Comparison of ENCODE assay signal across 10 mouse cellular contexts in genomic region chr1:91077456-91077855, GRCm38 (mm10).
A peak's percentile ranks its signal among the peaks of the same experiment; 100 is the strongest.
DNase-seq lines count a peak whose midpoint lies in the region; ATAC-seq and TF ChIP-seq lines count a peak whose summit lies in the region.
"Had no signal": no experiment of that assay in that cellular context is flagged by ENCODE, and none has a peak within 500 bp of the region (broad histone marks: within the 10 kb centered on the region; RNA-seq: fewer than 3 reads in every experiment).

No protein-coding gene starts in this region.

- H3K27ac ChIP-seq in kidney, embryonic 14.5 days (ENCODE audit: low read depth, low read length) = peak overlapping the region; percentile 37; the same call in 1 of the 2 replicates
- peak overlapping the region; percentile 11; the same call in 1 of the 2 replicates for H3K27ac ChIP-seq in intestine, postnatal 0 days (ENCODE audit: low read depth, low read length)
- H3K27ac ChIP-seq in forebrain, embryonic 14.5 days (ENCODE audit: low read depth, low read length) = no peak overlapping the region
- H3K27ac ChIP-seq: hindbrain, embryonic 13.5 days had no signal

- no peaks in the 10 kb centered on the region for H3K9me3 ChIP-seq in kidney, embryonic 14.5 days (ENCODE audit: control insufficient read depth, low read length)
- no peaks in the 10 kb centered on the region for H3K9me3 ChIP-seq in intestine, postnatal 0 days (ENCODE audit: control insufficient read depth)
- H3K9me3 ChIP-seq in forebrain, embryonic 14.5 days (replicated peaks; ENCODE audit: control insufficient read depth, low read length) = no peaks in the 10 kb centered on the region
- H3K9me3 ChIP-seq: hindbrain, embryonic 13.5 days had no signal

- no peaks in the 10 kb centered on the region for H3K36me3 ChIP-seq in kidney, embryonic 14.5 days (ENCODE audit: control insufficient read depth, insufficient read depth, low read length)
- H3K36me3 ChIP-seq in intestine, postnatal 0 days (ENCODE audit: control insufficient read depth, insufficient read depth) = peaks cover 25% of the 10 kb centered on the region
- no peaks in the 10 kb centered on the region for H3K36me3 ChIP-seq in forebrain, embryonic 14.5 days (ENCODE audit: control insufficient read depth, insufficient read depth, low read length)
- H3K36me3 ChIP-seq: hindbrain, embryonic 13.5 days had no signal

- DNase-seq in kidney, postnatal 4 days = no peak
- peak; percentile 88 for DNase-seq in adipocyte (ENCODE audit: low spot score)
- peak; percentile 91 for DNase-seq in fat pad, adult 2 months (ENCODE audit: extremely low read depth, low read depth, low spot score)
- no peak for DNase-seq in right cerebral cortex, postnatal 4 days
- no peak for DNase-seq in forebrain, embryonic 14.5 days (ENCODE audit: low spot score)
- DNase-seq: cerebellum, adult 9-10 months; kidney, postnatal 36 days had no signal

- H3K9ac ChIP-seq in kidney, embryonic 14.5 days (ENCODE audit: low read depth, low read length) = no peak overlapping the region
- H3K9ac ChIP-seq in intestine, postnatal 0 days (ENCODE audit: low read depth, low read length) = no peak overlapping the region
- H3K9ac ChIP-seq in forebrain, embryonic 14.5 days (ENCODE audit: low read length) = no peak overlapping the region
- H3K9ac ChIP-seq: hindbrain, embryonic 13.5 days had no signal

- peak; percentile 33; the same call in 1 of the 2 replicates for ATAC-seq in kidney, embryonic 14.5 days (ENCODE audit: low FRiP score, low TSS enrichment)
- ATAC-seq in intestine, postnatal 0 days = no peak
- no peak for ATAC-seq in forebrain, embryonic 14.5 days

- H3K4me1 ChIP-seq in kidney, embryonic 14.5 days (ENCODE audit: control insufficient read depth, insufficient read depth, low read length) = peaks cover 20% of the 10 kb centered on the region
- H3K4me1 ChIP-seq in intestine, postnatal 0 days (replicated peaks; ENCODE audit: control insufficient read depth, insufficient read depth, low read length) = peaks cover 5% of the 10 kb centered on the region; the same call in 1 of the 2 replicates
- H3K4me1 ChIP-seq in forebrain, embryonic 14.5 days (ENCODE audit: control insufficient read depth, insufficient read depth, low read length) = no peaks in the 10 kb centered on the region

- H3K4me3 ChIP-seq in kidney, embryonic 14.5 days (ENCODE audit: low read length) = no peak overlapping the region
- H3K4me3 ChIP-seq in intestine, postnatal 0 days (ENCODE audit: low read depth, low read length) = no peak overlapping the region
- no peak overlapping the region for H3K4me3 ChIP-seq in forebrain, embryonic 14.5 days (ENCODE audit: low read depth, low read length)
- H3K4me3 ChIP-seq: hindbrain, embryonic 13.5 days had no signal

- H3K4me2 ChIP-seq in kidney, embryonic 14.5 days (replicated peaks; ENCODE audit: low read depth, low read length) = no peak overlapping the region
- H3K4me2 ChIP-seq in intestine, postnatal 0 days (replicated peaks; ENCODE audit: low read depth) = no peak overlapping the region
- no peak overlapping the region for H3K4me2 ChIP-seq in forebrain, embryonic 14.5 days (ENCODE audit: low read length)
- H3K4me2 ChIP-seq: hindbrain, embryonic 13.5 days had no signal

- 82% methylated on average over 9 of the region's 9 CpGs for WGBS in kidney, embryonic 14.5 days
- 84% methylated on average over 9 of the region's 9 CpGs for WGBS in intestine, postnatal 0 days
- WGBS in forebrain, embryonic 14.5 days = 89% methylated on average over 9 of the region's 9 CpGs

- no peak for TF ChIP-seq CTCF in intestine, postnatal 0 days (IDR thresholded peaks at IDR 0.05; ENCODE audit: low read depth)

- no peaks in the 10 kb centered on the region for H3K27me3 ChIP-seq in kidney, embryonic 14.5 days (ENCODE audit: control insufficient read depth, insufficient read depth, low read length)
- H3K27me3 ChIP-seq in intestine, postnatal 0 days (replicated peaks; ENCODE audit: control insufficient read depth, insufficient read depth, low read length) = no peaks in the 10 kb centered on the region
- H3K27me3 ChIP-seq in forebrain, embryonic 14.5 days (replicated peaks; ENCODE audit: control insufficient read depth, insufficient read depth, low read length) = no peaks in the 10 kb centered on the region
- H3K27me3 ChIP-seq: hindbrain, embryonic 13.5 days had no signal

Comparison
In these comparisons a context has a peak if more than half of its experiments do, and no peak if none do; other contexts are left out.
1. DNase-seq: peak in adipocyte (single experiment) and fat pad, adult 2 months (single experiment); none in kidney, postnatal 4 days (0 of 2), right cerebral cortex, postnatal 4 days (single experiment) and forebrain, embryonic 14.5 days (single experiment).